Mouse (Mus musculus): ENCODE results near the gene Tpsg1. TPM values are rescaled to one million over a fixed set of nuclear protein-coding genes. Genes with fewer than 3 reads are reported as not detected.

Tpsg1 gene
- total RNA-seq, 2 experiments from 2014 or later, result not detected

DNA sequence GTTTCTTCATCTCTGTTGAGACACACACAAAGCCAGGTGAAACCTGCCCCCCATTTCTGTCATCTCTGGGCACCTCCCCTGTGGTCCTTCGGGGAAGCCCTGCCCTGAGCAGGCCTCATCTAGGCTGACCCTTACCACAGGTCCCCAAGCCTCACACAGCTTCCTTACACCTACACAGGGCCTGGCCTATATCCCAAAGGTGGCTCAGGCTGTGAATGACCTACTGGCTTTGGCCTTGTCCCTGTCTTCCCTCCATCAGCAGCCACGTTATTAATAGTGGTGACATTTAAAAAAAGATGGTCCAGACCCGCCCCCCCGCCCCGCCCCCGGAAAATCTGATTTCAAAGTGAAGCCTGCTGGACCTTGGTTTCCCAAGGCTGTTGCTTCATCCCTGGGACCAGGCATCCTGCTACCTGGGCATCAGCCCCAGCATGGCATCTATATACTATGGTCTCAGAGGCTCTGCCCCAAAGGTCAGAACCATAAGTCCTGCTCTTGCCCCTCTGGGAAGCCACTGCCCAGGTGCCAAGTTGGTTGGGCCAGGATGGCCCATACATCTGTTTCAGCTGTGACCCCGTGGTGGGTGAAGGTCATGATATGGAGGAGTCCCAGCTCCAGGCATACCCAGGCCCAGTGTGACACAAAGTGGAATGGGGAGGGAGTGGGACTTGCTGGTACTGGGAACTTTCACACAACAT is 39.4 kb downstream of the Tpsg1 start:
- DNase-seq, result no peak

DNA sequence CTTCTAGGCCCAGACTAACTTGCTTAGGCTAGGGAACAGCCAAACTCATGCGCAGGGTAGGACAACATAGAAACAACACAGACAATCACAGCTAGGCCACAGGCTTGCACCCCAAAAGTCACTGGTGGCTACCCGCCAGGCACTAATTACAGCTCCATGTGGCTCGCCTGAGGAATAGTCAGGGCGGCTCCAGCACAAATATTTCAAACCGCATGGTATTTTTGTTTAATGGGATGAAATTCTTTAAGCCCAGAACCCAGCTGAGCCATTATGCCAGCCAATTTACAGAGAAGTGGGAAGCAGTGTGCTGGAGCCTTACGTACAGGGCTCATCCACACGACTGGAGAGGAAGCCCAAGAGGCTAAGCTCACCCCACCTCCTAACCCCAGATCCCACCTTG is 40.5 kb downstream of the Tpsg1 start:
- DNase-seq, result no peak

DNA sequence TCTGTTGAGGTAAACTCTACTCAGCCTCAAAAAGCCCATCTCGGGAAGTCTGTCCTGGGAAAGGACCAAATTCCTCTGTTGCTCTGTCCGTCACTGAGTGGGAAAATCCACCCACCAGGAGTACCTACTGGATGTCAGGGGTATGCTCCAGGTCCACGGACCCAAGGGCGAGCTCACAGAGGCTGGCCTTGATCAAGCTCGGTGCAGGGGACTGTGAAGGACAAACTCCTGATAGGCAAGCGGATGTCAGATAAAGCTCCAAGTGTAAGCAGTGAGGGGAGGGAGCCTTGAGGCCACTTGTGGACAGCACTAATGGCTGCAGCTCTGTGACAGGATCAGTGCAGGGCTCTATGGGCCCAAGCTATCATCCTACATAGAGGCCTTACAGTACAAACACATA is 41.1 kb downstream of the Tpsg1 start:
- DNase-seq, result no peak

DNA sequence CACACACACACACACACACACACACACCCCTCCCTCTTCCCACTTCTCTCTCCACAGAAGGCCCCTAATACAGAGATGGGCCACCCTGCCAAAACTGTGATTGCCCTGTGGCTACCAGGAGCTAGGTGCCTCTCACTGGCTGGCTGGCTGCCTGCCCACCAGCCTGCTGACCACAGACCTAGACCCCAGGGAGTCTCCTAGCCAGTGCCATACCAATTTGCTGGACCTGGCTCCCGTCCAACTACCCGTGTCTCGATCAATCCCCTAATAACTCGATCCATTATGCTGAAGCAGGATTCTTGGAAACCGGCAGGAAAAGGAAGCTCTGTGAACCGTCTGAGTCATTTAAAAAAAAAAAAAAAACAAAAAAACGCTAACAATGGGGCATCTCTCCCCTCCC is 41.7 kb downstream of the Tpsg1 start:
- DNase-seq, result no peak

GRCm38 (mm10) chr17:25411251-25411650 is 42.2 kb downstream of the Tpsg1 start:
- no peak for DNase-seq

- peak; percentile 64 to 70 for DNase-seq
Measured at GRCm38 (mm10) chr17:25414209-25414608, 45.1 kb downstream of the Tpsg1 start.

DNA sequence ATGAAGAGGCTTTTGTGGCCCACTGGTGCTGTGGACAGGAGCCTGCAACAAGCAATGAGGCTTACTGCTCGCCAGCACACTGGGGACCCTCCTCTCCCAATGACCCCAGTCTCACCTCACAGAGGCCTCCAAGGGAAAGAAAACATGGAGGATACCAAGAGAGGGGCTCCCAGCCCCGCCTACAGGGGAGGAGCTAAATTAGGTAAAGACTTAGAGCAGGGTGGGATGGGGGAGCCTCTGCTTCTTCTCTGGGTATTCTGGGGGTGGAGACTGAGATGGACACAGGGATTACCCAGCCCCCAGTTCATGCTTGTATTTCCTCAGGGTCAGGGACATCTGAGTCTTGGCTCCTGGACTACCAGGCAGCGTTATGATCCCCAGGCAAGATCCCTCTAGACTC is 45.8 kb downstream of the Tpsg1 start:
- DNase-seq, result no peak

- DNase-seq, result no peak
Measured at GRCm38 (mm10) chr17:25415421-25415913, 46.4 kb downstream of the Tpsg1 start.

- DNase-seq, result peak in 1 of 2 experiments; percentile 27
Measured at GRCm38 (mm10) chr17:25416219-25416618, 47.1 kb downstream of the Tpsg1 start.

GRCm38 (mm10) chr17:25417990-25418389 is 48.9 kb downstream of the Tpsg1 start:
- DNase-seq, result no peak

- no peak for DNase-seq
Measured at GRCm38 (mm10) chr17:25418926-25419325, 49.9 kb downstream of the Tpsg1 start.

DNA sequence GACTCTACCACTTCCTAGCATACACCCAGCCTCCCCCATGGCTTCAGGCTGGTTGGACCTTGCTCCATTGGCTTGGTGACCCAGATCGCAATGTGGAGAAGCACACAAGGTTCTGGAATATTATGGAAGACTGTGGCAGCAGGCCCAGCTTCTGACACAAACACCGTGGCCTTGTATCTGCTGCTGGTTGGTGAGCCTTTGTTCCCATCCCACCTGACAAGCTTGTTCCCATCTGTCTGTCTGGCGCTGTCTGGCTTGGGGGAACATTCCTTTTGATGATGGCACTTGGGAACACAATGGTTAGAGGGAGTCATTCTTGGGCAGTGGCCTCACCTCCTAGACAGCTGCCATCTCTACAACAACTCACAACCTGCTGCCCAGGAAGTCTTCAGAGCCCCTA is 51.9 kb downstream of the Tpsg1 start:
- no peak for DNase-seq

Other genes with a start within 250 kb of the Tpsg1 start
- gene Ptx4, start 248.5 kb upstream of the Tpsg1 start, total RNA-seq (2021), result 1 to 10 TPM; 2.5 to 3.0 TPM
- gene Clcn7, start 235.9 kb upstream of the Tpsg1 start, total RNA-seq (2021), result 10 to 100 TPM; 26.2 to 31.3 TPM
- not detected for gene Ccdc154, start 206.8 kb upstream of the Tpsg1 start, total RNA-seq (2021)
- gene Gm38655, start 193.8 kb upstream of the Tpsg1 start, total RNA-seq (2021), result not detected
- 10 to 100 TPM; 21.3 to 24.1 TPM for gene BC003965, start 184.7 kb upstream of the Tpsg1 start, total RNA-seq (2021)
- gene Unkl, start 180.9 kb upstream of the Tpsg1 start, total RNA-seq (2021), result 1 to 10 TPM; 7.0 to 8.7 TPM
- 10 to 100 TPM; 14.8 to 15.9 TPM for gene Gnptg, start 129.1 kb upstream of the Tpsg1 start, total RNA-seq (2021)
- 1 to 10 TPM; 7.7 to 9.5 TPM for gene Tsr3, start 129.1 kb upstream of the Tpsg1 start, total RNA-seq (2021)
- 1 to 10 TPM in 1 of 2 experiments, under 1 TPM in 1; 0.62 to 1.3 TPM for gene Baiap3, start 112.9 kb upstream of the Tpsg1 start, total RNA-seq (2021)
- 100 to 1,000 TPM in 1 of 2 experiments, 10 to 100 TPM in 1; 90.7 to 105 TPM for gene Ube2i, start 94.7 kb upstream of the Tpsg1 start, total RNA-seq (2021)
- gene Prss34, start 70.9 kb upstream of the Tpsg1 start, total RNA-seq (2021), result under 1 TPM; 0.46 to 0.50 TPM
- not detected for gene Prss28, start 60.6 kb upstream of the Tpsg1 start, total RNA-seq (2021)
- not detected for gene Prss29, start 50.6 kb upstream of the Tpsg1 start, total RNA-seq (2021)
- gene Tpsab1, start 23.7 kb upstream of the Tpsg1 start, total RNA-seq (2021), result under 1 TPM; 0.37 to 0.62 TPM
- gene Tpsb2, start 3.0 kb upstream of the Tpsg1 start, total RNA-seq (2021), result 1 to 10 TPM; 2.0 to 2.6 TPM
- 1 to 10 TPM; 6.1 to 6.7 TPM for gene Cacna1h, start 64.5 kb downstream of the Tpsg1 start, total RNA-seq (2021)
- under 1 TPM in 1 of 2 experiments, not detected in 1; 0.67 TPM for gene Tekt4, start 85.3 kb downstream of the Tpsg1 start, total RNA-seq (2021)
- not detected for gene Sstr5, start 128.0 kb downstream of the Tpsg1 start, total RNA-seq (2021)
- gene Sox8, start 201.4 kb downstream of the Tpsg1 start, total RNA-seq (2021), result under 1 TPM; 0.20 to 0.31 TPM
- 10 to 100 TPM; 29.8 to 31.8 TPM for gene Lmf1, start 209.8 kb downstream of the Tpsg1 start, total RNA-seq (2021)